Mouse (Mus musculus): ENCODE measurements around the gene Ift80. TPM values are rescaled to one million over a fixed set of nuclear protein-coding genes. Genes with fewer than 3 reads are reported as not detected.
"Not testable (repeated sequence)": the region's sequence is repeated elsewhere in the genome, so short reads cannot be mapped to it uniquely, and the experiment has no call there.

Ift80 gene
- polyA plus RNA-seq, 1 experiment from 2014 or later, result 3.2 TPM

DNA sequence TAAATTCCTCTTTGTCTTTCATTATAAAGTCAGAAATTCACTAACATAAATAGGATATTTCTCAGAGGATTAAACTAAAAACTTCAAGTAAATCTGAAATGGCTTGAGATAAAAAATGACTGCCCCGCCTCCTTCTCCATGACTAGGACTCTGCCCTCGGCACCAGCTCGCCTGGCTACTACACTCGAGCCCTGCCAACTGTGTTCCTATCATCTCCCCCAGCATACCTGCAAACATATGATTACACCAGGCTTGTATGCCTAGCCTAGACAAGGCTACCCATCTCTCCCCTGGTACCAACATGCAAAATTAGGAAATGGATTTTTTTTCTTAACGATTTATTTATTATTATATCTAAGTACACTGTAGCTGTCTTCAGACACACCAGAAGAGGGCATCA is 51.7 kb downstream of the Ift80 start:
- WGBS (ENCODE audit: insufficient replicate concordance), result 89% methylated on average over 5 of the region's 5 CpGs
- Histone ChIP-seq H3K9ac (replicated peaks) (no peak overlapping the region), H3K4me2 (ENCODE audit: low read depth, low read length) (no peak overlapping the region), H3K4me1 (ENCODE audit: insufficient read depth) (no peaks in the 10 kb centered on the region), H3K36me3 (replicated peaks; ENCODE audit: insufficient read depth, low read length) (peaks cover 12% of the 10 kb centered on the region), H3K27ac (ENCODE audit: low read depth) (no peak overlapping the region), H3K9me3 (ENCODE audit: low read length) (no peaks in the 10 kb centered on the region), H3K4me3 (ENCODE audit: low read depth, low read length) (no peak overlapping the region), H3K27me3 (ENCODE audit: insufficient read depth, low read length) (no peaks in the 10 kb centered on the region)
- TF ChIP-seq EP300 (IDR thresholded peaks at IDR 0.05; ENCODE audit: low read depth) (no peak), CTCF (IDR thresholded peaks at IDR 0.05; ENCODE audit: low read depth) (no peak)
- no peak for ATAC-seq
- no peak for DNase-seq

DNA sequence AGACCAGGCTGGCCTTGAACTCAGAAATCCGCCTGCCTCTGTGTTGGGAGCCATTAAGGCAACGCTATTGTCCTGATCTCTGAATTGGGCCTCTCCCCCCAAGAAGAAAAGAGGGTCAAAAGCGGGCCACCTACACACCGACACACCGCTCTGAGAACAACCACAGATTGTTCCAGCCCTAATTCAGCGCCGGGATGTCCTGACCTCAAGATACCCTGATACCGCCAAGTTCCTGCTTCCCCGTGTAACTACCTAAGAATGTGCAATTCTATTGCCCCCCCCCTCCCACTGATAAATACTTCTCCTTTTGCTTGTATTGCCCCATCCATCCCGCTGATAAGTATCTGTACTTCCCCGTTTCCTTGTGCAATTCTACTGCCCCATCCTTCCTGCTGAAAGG is 52.4 kb downstream of the Ift80 start:
- H3K4me2 ChIP-seq (ENCODE audit: low read depth, low read length); H3K9me3 ChIP-seq (ENCODE audit: low read length); H3K9ac ChIP-seq (replicated peaks); H3K27me3 ChIP-seq (ENCODE audit: insufficient read depth, low read length); DNase-seq; H3K4me3 ChIP-seq (ENCODE audit: low read depth, low read length); H3K4me1 ChIP-seq (ENCODE audit: insufficient read depth); H3K27ac ChIP-seq (ENCODE audit: low read depth); ATAC-seq: not testable (repeated sequence)
- 66% methylated on average over 11 of the region's 11 CpGs for WGBS (ENCODE audit: insufficient replicate concordance)
- H3K36me3 ChIP-seq (replicated peaks; ENCODE audit: insufficient read depth, low read length), result peaks cover 12% of the 10 kb centered on the region

DNA sequence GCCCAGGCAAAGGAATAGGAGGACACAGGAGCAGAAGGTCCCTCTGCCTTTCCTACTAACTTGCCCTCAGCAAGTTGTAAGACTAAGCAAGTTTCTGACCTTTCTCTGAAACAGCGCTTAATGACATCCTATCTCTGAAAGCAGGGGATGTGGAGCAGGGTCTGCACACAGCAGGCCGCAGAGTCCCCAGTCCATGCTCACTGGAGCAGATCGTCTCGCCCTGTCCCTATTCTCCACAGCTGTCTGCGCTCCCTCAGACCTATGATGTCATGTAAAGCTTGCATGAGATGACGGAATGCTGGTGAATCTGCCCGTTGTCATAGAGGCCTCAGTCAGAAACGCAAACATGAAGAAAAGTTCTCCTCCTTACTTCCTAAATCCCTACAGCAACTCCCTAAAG is 55.0 kb downstream of the Ift80 start:
- no peaks in the 10 kb centered on the region for H3K9me3 ChIP-seq (ENCODE audit: low read length)

GRCm38 (mm10) chr3:68948918-68949317 is 55.5 kb downstream of the Ift80 start:
- no peak overlapping the region for H3K27ac ChIP-seq (ENCODE audit: low read depth)
- DNase-seq (no peak), ATAC-seq (no peak)
- H3K27me3 ChIP-seq (ENCODE audit: insufficient read depth, low read length), result no peaks in the 10 kb centered on the region
- TF ChIP-seq CTCF (IDR thresholded peaks at IDR 0.05; ENCODE audit: low read depth) (no peak), EP300 (IDR thresholded peaks at IDR 0.05; ENCODE audit: low read depth) (no peak)
- H3K9me3 ChIP-seq (ENCODE audit: low read length), result no peaks in the 10 kb centered on the region
- WGBS (ENCODE audit: insufficient replicate concordance), result 80% methylated on average over 2 of the region's 2 CpGs
- peaks cover 20% of the 10 kb centered on the region for H3K36me3 ChIP-seq (replicated peaks; ENCODE audit: insufficient read depth, low read length)
- H3K4me1 ChIP-seq (ENCODE audit: insufficient read depth), result no peaks in the 10 kb centered on the region
- H3K9ac ChIP-seq (replicated peaks), result no peak overlapping the region
- no peak overlapping the region for H3K4me3 ChIP-seq (ENCODE audit: low read depth, low read length)
- H3K4me2 ChIP-seq (ENCODE audit: low read depth, low read length), result no peak overlapping the region

More for the DNA sequence above, 55.0 kb downstream of the Ift80 start:
- Histone ChIP-seq H3K4me2 (ENCODE audit: low read depth, low read length) (no peak overlapping the region), H3K27ac (ENCODE audit: low read depth) (no peak overlapping the region), H3K27me3 (ENCODE audit: insufficient read depth, low read length) (no peaks in the 10 kb centered on the region), H3K4me3 (ENCODE audit: low read depth, low read length) (no peak overlapping the region), H3K9ac (replicated peaks) (no peak overlapping the region), H3K36me3 (replicated peaks; ENCODE audit: insufficient read depth, low read length) (peaks cover 19% of the 10 kb centered on the region), H3K4me1 (ENCODE audit: insufficient read depth) (no peaks in the 10 kb centered on the region)
- no peak for DNase-seq
- ATAC-seq, result no peak
- WGBS (ENCODE audit: insufficient replicate concordance), result 91% methylated on average over 8 of the region's 8 CpGs
- TF ChIP-seq EP300 (IDR thresholded peaks at IDR 0.05; ENCODE audit: low read depth) (no peak), CTCF (IDR thresholded peaks at IDR 0.05; ENCODE audit: low read depth) (no peak)

DNA sequence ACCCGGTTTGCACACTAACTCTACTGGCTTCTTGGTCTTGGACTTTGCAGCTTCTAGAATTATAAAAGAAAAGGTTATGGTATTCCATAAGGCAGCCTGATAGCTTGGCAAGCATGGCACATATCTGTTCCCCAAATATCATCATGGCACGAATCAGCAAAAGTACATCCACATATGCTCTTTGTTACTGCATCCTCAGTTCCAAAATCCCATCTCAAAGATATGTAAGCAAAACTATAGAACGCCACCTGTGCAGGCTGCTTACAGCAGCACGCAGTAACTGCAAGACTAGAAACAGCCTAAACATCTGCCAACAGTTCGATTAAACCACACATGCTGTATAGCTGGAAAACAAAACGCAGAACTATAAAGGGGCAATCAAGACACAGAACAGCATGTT is 62.5 kb downstream of the Ift80 start:
- TF ChIP-seq EP300 (IDR thresholded peaks at IDR 0.05; ENCODE audit: low read depth), result no peak
- TF ChIP-seq CTCF (IDR thresholded peaks at IDR 0.05; ENCODE audit: low read depth), result no peak
- ATAC-seq (no peak), DNase-seq (no peak)
- Histone ChIP-seq H3K27ac (ENCODE audit: low read depth) (no peak overlapping the region), H3K9me3 (ENCODE audit: low read length) (no peaks in the 10 kb centered on the region), H3K4me3 (ENCODE audit: low read depth, low read length) (no peak overlapping the region), H3K9ac (replicated peaks) (no peak overlapping the region), H3K36me3 (replicated peaks; ENCODE audit: insufficient read depth, low read length) (peaks cover 11% of the 10 kb centered on the region), H3K4me1 (ENCODE audit: insufficient read depth) (no peaks in the 10 kb centered on the region), H3K27me3 (ENCODE audit: insufficient read depth, low read length) (no peaks in the 10 kb centered on the region), H3K4me2 (ENCODE audit: low read depth, low read length) (no peak overlapping the region)
- 89% methylated on average over 6 of the region's 6 CpGs for WGBS (ENCODE audit: insufficient replicate concordance)

GRCm38 (mm10) chr3:68940311-68940710 is 64.1 kb downstream of the Ift80 start:
- no peak overlapping the region for H3K9ac ChIP-seq (replicated peaks)
- ATAC-seq (no peak), DNase-seq (no peak)
- H3K27me3 ChIP-seq (ENCODE audit: insufficient read depth, low read length), result no peaks in the 10 kb centered on the region
- no peaks in the 10 kb centered on the region for H3K4me1 ChIP-seq (ENCODE audit: insufficient read depth)
- WGBS (ENCODE audit: insufficient replicate concordance), result 88% methylated on average over 2 of the region's 2 CpGs
- H3K4me3 ChIP-seq (ENCODE audit: low read depth, low read length), result no peak overlapping the region
- H3K9me3 ChIP-seq (ENCODE audit: low read length), result no peaks in the 10 kb centered on the region
- no peak overlapping the region for H3K4me2 ChIP-seq (ENCODE audit: low read depth, low read length)
- no peak overlapping the region for H3K27ac ChIP-seq (ENCODE audit: low read depth)
- H3K36me3 ChIP-seq (replicated peaks; ENCODE audit: insufficient read depth, low read length), result peaks cover 10% of the 10 kb centered on the region; the same call in 1 of the 2 replicates
- no peak for TF ChIP-seq EP300 (IDR thresholded peaks at IDR 0.05; ENCODE audit: low read depth)
- no peak for TF ChIP-seq CTCF (IDR thresholded peaks at IDR 0.05; ENCODE audit: low read depth)

DNA sequence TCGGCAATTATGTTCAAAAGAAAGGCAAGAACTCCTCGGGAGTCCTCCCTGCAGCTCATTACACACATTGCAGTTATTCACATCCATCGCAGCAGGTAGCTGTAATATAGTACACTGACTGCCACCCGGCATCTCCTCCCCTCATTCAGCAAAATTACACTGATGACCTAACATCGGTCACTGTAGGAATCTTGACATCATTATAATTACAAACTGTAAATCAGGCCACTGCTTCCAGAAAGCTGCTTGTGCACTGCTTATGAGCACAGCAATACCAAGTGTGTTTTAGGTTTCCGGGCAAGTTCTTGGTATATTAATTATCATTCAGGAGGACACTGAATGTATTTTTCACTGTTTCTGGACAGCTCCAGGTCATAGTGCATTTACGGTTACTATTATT is 65.1 kb downstream of the Ift80 start:
- H3K27ac ChIP-seq (ENCODE audit: low read depth), result no peak overlapping the region
- H3K4me1 ChIP-seq (ENCODE audit: insufficient read depth), result no peaks in the 10 kb centered on the region
- no peaks in the 10 kb centered on the region for H3K27me3 ChIP-seq (ENCODE audit: insufficient read depth, low read length)
- H3K9ac ChIP-seq (replicated peaks), result no peak overlapping the region
- no peak overlapping the region for H3K4me3 ChIP-seq (ENCODE audit: low read depth, low read length)
- WGBS (ENCODE audit: insufficient replicate concordance), result 91% methylated on average over 7 of the region's 7 CpGs
- DNase-seq (no peak), ATAC-seq (no peak)
- no peaks in the 10 kb centered on the region for H3K9me3 ChIP-seq (ENCODE audit: low read length)
- TF ChIP-seq EP300 (IDR thresholded peaks at IDR 0.05; ENCODE audit: low read depth) (no peak), CTCF (IDR thresholded peaks at IDR 0.05; ENCODE audit: low read depth) (no peak)
- H3K36me3 ChIP-seq (replicated peaks; ENCODE audit: insufficient read depth, low read length), result peaks cover 12% of the 10 kb centered on the region
- H3K4me2 ChIP-seq (ENCODE audit: low read depth, low read length), result no peak overlapping the region

Measured in liver, postnatal 0 days (tissue).